Mouse (Mus musculus) thymus, postnatal 36 days (tissue): ENCODE data around the gene Zswim9.
"Not testable (repeated sequence)": the region's sequence is repeated elsewhere in the genome, so short reads cannot be mapped to it uniquely, and the experiment has no call there.

Experiments used
- DNase-seq, 2 experiments: peaks; one replicate each; pipeline ENCODE4 v3.0.0; 2022; ENCODE audit warnings: mixed read lengths in 2 of 2

Zswim9 gene

GRCm38 (mm10) chr7:13278308-13278891 lies at the start of gene Zswim9:
TSS of gene Zswim9 (minus strand) at chr7:13278721.
- peak; percentile 94 for DNase-seq

DNA sequence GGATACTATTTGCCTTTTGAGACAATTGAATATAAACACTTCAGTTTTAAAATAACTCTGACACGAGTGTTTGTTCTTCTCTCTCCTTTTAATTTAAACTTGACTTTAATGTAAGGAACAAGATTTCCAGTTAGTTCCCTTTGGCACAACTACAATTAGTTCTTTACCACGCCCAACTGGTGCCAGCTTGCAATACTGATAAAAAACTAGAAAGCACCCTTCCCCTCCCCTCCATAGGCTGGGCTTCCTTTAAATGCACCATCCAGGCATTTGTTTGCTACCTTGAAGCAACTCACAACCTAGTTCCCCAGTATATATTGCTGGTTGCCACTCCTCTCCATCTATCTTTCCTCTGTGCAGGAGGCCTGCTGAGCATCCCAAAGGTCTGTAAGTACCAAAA lies 45.8 kb upstream of the Zswim9 start, which contains the start of gene Pla2g4c:
TSS of gene Pla2g4c (plus strand) at position 340 of the 400 bp plus-strand sequence.
- no peak for DNase-seq

DNA sequence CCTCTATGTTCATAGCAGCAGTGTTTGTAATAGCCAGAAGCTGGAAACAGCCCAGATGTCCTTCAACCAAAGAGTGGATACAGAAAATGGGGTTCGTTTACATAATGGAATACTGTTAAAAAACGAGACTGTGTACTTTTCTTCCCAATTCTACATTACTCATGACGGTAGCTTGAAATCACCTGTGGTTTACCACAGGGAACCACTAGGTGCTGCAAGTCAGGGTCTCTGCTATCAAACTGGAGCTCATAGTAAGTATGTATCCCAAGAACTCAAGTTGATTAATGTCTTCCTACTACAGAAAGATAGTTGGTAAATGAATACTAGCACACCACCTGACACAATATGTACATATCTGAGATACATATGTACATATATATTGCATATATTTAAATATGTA lies 42.9 kb upstream of the Zswim9 start:
- no peak for DNase-seq

GRCm38 (mm10) chr7:13314095-13314597 lies 35.6 kb upstream of the Zswim9 start:
- no peak for DNase-seq

- DNase-seq, result no peak
These were observed 32.9 kb upstream of the Zswim9 start for GRCm38 (mm10) chr7:13311401-13311800.

GRCm38 (mm10) chr7:13310493-13311199 lies 32.1 kb upstream of the Zswim9 start:
- no peak for DNase-seq

- DNase-seq, result no peak
These were observed 30.9 kb upstream of the Zswim9 start for GRCm38 (mm10) chr7:13309407-13309806.

DNA sequence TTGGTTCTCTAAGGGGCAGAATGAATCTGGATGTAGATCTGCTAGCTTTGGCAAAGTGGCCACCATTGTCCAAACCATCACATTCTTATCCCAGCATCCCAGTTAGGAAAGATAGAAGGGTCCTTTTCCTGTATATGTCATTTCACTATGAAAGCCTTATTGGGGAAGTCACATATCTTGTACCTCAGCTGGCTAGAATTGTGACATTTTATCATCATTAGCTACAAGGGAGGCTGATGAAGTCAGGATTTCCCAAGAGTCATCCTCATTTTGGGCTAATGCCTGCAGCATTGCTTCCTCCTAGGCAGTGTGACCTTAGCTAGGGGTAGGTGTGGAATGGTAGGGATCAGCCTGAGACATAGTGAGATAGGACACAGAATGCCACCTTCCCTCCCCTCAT lies 24.9 kb upstream of the Zswim9 start:
- DNase-seq, result no peak

DNA sequence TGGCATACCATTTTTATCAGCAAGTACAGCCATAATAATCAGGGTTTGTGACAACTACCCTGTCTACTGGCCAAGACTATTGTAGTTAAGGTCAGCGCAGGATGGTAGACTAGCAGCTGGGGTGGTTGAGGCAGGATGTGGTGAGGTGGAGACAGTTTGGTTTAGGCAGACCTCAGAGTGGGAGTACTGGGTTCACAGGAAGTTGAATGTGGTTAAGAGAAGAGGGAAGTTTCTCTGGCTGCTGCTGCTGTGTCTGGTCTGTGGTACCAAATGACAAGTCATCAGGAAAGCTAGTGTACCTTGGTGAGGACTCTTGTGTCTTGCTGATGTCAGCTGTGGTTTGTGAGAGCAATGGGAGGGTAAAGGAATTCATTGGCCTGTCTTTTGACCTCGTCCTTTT lies 24.3 kb upstream of the Zswim9 start:
- DNase-seq, result peak; percentile 63 to 68

DNA sequence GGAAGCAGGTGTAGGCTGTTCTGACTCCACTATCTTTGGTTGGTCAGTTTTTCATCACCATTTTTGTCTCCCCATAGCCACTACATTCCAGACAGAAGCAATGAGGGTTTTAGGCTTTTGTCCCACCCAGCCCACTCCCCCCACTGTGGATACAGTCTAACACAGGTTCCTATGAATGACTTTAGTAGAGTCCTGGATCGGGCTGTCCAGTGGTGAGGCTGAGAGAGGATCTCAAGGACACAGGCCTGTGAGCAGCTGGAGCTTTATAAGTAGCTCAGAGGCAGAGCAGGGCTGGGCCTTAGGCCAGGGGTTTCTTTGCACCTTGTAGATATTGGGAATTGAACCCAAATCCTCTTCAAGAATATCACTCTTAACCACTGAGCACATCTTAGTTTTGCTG lies 23.1 kb upstream of the Zswim9 start:
- no peak for DNase-seq

DNA sequence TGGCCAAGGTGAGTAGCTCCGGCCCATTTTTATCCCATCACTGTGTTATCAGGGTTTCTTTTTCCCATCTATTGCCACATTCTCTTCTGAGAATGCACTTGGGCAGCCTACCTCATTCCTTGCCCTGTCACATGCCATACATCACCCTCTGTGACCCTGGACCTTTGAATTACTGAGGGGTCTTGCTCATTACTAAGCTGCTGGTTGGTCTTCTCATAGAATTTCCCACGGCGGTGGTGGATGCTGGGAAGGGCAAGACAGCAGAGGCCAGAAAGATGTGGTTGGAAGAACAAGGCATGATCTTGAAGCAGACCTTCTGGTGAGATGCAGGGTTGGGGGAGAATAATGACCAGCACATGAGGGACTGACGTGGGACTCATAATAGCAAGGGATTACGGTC lies 20.3 kb upstream of the Zswim9 start:
- no peak for DNase-seq

DNA sequence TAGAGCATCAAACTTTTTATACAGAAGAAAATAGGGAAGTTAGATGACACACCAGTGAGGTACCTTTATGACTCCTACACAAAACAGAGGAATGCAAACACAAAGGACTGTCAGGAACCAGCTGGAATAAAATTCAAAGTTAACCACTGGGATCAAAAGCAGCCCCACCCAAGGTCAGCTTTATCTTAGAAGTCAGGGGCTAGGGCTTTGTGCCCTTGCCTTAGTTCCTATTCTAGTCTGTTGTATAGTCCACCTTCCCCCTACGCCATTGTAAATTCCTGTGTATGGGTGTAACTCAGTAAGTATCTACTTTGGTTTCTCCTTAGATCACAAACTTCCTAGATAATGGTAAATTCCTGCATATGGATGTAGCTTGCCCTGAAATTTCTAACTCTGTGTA lies 19.1 kb upstream of the Zswim9 start:
- DNase-seq, result no peak

DNA sequence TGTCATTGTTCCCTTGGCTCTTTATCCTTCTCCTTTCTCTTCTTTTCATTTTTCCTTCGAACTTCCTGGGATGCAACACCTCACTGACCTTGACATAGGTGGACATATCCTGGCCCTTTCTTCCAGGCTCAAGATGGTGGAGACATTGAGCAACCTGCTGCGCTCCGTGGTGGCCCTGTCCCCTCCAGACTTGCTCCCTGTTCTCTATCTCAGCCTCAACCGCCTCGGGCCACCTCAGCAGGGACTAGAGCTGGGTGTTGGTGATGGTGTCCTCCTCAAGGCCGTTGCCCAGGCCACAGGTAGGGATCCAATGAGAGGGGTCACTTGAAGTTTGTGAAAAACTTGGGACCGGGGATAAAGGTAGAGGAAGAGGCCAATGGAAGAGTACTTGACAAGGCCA lies 16.7 kb upstream of the Zswim9 start:
- no peak for DNase-seq

GRCm38 (mm10) chr7:13293878-13294855 lies 15.6 kb upstream of the Zswim9 start:
- no peak for DNase-seq

GRCm38 (mm10) chr7:13291370-13291769 lies 12.8 kb upstream of the Zswim9 start:
- no peak for DNase-seq

GRCm38 (mm10) chr7:13290041-13290675 lies 11.6 kb upstream of the Zswim9 start:
- no peak for DNase-seq

DNA sequence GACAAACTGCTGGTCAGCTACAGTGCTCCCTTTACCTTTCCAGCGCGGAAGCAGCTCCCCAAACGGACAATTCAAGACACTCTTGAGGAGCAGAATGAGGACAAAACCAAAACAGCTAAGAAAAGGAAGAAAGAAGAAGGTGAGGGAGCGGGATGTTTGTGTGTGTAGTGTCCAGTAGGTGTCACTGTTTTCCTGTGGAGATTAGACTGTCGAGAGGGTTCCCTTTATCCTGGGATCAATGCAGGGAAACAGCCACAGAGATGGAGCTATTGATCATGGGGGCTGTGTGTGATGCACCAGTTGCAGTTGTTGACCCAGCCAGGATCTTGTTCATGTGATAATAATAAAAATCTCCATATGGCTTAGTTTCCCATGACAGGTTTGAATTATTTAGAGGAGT lies 10.1 kb upstream of the Zswim9 start:
- no peak for DNase-seq

- DNase-seq, result not testable (repeated sequence)
These were observed 436 bp upstream of the Zswim9 start for GRCm38 (mm10) chr7:13278957-13279356.

GRCm38 (mm10) chr7:13277833-13278232 lies 688 bp downstream of the Zswim9 start:
- no peak for DNase-seq

GRCm38 (mm10) chr7:13277081-13277480 lies 1.4 kb downstream of the Zswim9 start, which contains the start of gene Lig1:
TSS of gene Lig1 (plus strand) at chr7:13277283.
- no peak for DNase-seq

GRCm38 (mm10) chr7:13271704-13272103 lies 6.8 kb downstream of the Zswim9 start:
- no peak for DNase-seq

DNA sequence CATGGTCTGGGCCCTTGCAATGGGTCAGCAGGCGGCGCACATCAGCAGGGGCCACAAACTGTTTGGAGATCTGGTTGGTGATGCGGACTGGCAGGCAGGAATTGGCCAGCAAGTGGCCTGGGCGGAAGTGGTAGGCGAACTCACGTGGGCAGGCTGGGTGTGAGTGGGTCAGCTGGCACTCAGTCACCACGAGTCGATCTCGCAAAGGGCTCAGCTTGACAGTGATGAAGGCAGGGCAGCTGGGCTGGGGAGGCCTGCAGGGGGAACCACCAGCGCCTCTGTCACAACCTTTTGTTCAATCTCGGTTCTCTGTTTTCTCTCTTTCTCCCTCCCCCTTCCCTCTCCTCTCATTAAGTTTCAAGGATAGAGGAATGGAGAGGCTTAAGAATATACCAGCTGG lies 9.1 kb downstream of the Zswim9 start:
- peak in 1 of 2 experiments; percentile 6 for DNase-seq
